Mouse (Mus musculus): ENCODE data around the gene Dnm1. TPM values are rescaled to one million over a fixed set of nuclear protein-coding genes. Genes with fewer than 3 reads are reported as not detected.
"Not testable (repeated sequence)": the region's sequence is repeated elsewhere in the genome, so short reads cannot be mapped to it uniquely, and the experiment has no call there.

The Dnm1 gene
- polyA plus RNA-seq, 1 experiment from 2014 or later, result 19.4 TPM

GRCm38 (mm10) chr2:32305668-32306067 is 47.5 kb downstream of the Dnm1 start:
- peaks cover 4% of the 10 kb centered on the region; the same call in 1 of the 2 replicates for H3K27me3 ChIP-seq
- H3K27ac ChIP-seq, result no peak overlapping the region
- H3K36me3 ChIP-seq (replicated peaks), result peaks cover 83% of the 10 kb centered on the region
- no peak for ATAC-seq (ENCODE audit: low FRiP score)
- H3K9ac ChIP-seq, result no peak overlapping the region
- no peak overlapping the region for H3K4me2 ChIP-seq
- WGBS, result 83% methylated on average over 5 of the region's 5 CpGs
- H3K9me3 ChIP-seq, result no peaks in the 10 kb centered on the region
- no peaks in the 10 kb centered on the region; the same call in 1 of the 2 replicates for H3K4me1 ChIP-seq
- no peak overlapping the region for H3K4me3 ChIP-seq (replicated peaks)

- no peaks in the 10 kb centered on the region for H3K4me1 ChIP-seq
- peaks cover 85% of the 10 kb centered on the region for H3K36me3 ChIP-seq (replicated peaks)
- H3K9me3 ChIP-seq, result no peaks in the 10 kb centered on the region
- no peak overlapping the region for H3K4me3 ChIP-seq (replicated peaks)
- no peak overlapping the region for H3K4me2 ChIP-seq
- peak; percentile 42; the same call in 1 of the 2 replicates for ATAC-seq (ENCODE audit: low FRiP score)
- no peaks in the 10 kb centered on the region for H3K27me3 ChIP-seq
- 0 out of 2 replicates have a peak overlapping the region, but pooled peaks have one; percentile 13 for H3K27ac ChIP-seq
- H3K9ac ChIP-seq, result no peak overlapping the region
- WGBS, result 56% methylated on average over 8 of the region's 8 CpGs
Measured at GRCm38 (mm10) chr2:32304145-32304832, 48.8 kb downstream of the Dnm1 start.

GRCm38 (mm10) chr2:32302952-32303351 is 50.2 kb downstream of the Dnm1 start:
- 91% methylated on average over 10 of the region's 10 CpGs for WGBS
- Histone ChIP-seq H3K4me2 (no peak overlapping the region), H3K27ac (no peak overlapping the region), H3K27me3 (no peaks in the 10 kb centered on the region), H3K4me3 (replicated peaks) (no peak overlapping the region), H3K9me3 (no peaks in the 10 kb centered on the region), H3K36me3 (replicated peaks) (peaks cover 90% of the 10 kb centered on the region), H3K9ac (no peak overlapping the region), H3K4me1 (no peaks in the 10 kb centered on the region)
- no peak for ATAC-seq (ENCODE audit: low FRiP score)

DNA sequence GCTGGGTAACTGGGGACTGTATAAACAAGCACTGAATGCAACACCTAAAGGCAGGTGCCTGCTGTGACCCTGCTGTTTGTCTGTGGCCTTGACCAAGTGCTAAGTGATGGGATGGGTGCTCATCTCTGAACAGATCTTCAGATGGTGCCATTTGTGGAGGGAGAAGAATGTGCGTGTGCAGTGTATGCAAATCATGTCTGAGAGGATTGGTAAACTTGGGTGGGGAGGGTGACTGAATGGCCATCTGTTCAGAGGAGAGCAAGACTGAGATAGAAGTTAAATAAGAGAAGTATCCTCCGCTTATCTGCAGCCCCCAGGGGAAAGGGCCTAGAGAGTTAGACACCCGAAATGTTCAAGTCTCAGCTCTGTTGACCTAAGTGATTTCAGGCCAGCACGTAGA is 53.7 kb downstream of the Dnm1 start:
- Histone ChIP-seq H3K9me3 (no peaks in the 10 kb centered on the region), H3K9ac (no peak overlapping the region), H3K4me1 (no peaks in the 10 kb centered on the region), H3K4me2 (no peak overlapping the region), H3K27ac (no peak overlapping the region), H3K4me3 (replicated peaks) (no peak overlapping the region), H3K36me3 (replicated peaks) (peaks cover 67% of the 10 kb centered on the region), H3K27me3 (no peaks in the 10 kb centered on the region)
- ATAC-seq (ENCODE audit: low FRiP score), result no peak
- 88% methylated on average over 4 of the region's 4 CpGs for WGBS

DNA sequence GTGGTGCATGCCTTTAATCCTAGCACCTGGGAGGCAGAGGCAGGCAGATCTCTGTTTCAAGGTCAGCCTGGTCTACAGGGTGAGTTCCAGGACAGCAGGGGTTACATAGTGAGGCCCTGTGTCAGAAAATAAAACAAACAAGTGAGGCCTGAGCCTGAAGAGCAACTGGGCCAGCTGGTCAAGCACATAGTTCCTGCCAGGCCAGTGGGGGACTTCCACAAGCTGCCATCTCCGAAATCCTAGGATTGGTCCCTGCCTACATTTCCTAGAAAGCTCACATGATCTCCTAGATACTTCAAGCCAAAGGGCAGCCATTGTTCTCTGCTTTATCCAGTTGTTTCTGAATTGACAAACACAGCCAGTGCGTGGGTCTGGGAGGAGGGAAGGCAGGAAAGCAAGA is 57.3 kb downstream of the Dnm1 start:
- not testable (repeated sequence) for H3K4me1 ChIP-seq; H3K4me2 ChIP-seq; H3K9me3 ChIP-seq; H3K9ac ChIP-seq; ATAC-seq (ENCODE audit: low FRiP score); H3K27ac ChIP-seq; H3K27me3 ChIP-seq; H3K4me3 ChIP-seq (replicated peaks)
- H3K36me3 ChIP-seq (replicated peaks), result peaks cover 52% of the 10 kb centered on the region
- whole genome bisulfite sequencing, result 79% methylated on average over 2 of the region's 2 CpGs

GRCm38 (mm10) chr2:32295285-32295684 is 57.9 kb downstream of the Dnm1 start:
- Histone ChIP-seq H3K27ac (no peak overlapping the region), H3K27me3 (no peaks in the 10 kb centered on the region), H3K4me2 (no peak overlapping the region), H3K9me3 (no peaks in the 10 kb centered on the region), H3K4me1 (no peaks in the 10 kb centered on the region), H3K9ac (no peak overlapping the region), H3K36me3 (replicated peaks) (peaks cover 49% of the 10 kb centered on the region), H3K4me3 (replicated peaks) (no peak overlapping the region)
- ATAC-seq (ENCODE audit: low FRiP score), result no peak
- 91% methylated on average over 3 of the region's 3 CpGs for WGBS

GRCm38 (mm10) chr2:32294348-32294747 is 58.8 kb downstream of the Dnm1 start:
- H3K27ac ChIP-seq, result no peak overlapping the region
- peaks cover 40% of the 10 kb centered on the region for H3K36me3 ChIP-seq (replicated peaks)
- H3K4me1 ChIP-seq, result peaks cover 1% of the 10 kb centered on the region
- no peak overlapping the region for H3K4me2 ChIP-seq
- no peak for ATAC-seq (ENCODE audit: low FRiP score)
- H3K9me3 ChIP-seq, result no peaks in the 10 kb centered on the region
- H3K27me3 ChIP-seq, result no peaks in the 10 kb centered on the region
- no peak overlapping the region for H3K9ac ChIP-seq
- H3K4me3 ChIP-seq (replicated peaks), result no peak overlapping the region
- WGBS, result 86% methylated on average over 8 of the region's 8 CpGs

DNA sequence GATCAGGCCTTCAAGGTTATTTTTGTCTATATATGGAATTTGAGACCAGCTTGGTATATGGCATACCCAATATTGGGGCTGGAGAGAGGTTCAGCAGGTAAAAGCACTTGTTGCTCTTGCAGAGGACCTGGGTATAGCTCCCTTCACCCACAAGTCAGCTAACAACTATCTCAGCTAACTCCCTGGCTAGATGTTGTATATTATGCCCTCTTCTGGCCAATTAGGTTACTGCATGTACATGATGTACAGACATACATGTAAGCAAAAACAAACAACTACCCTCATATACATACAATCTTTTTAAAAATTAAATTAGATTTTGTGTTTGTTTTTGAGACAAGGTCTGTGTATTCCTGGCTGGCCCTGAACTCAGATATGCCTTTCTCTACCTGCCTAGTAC is 63.6 kb downstream of the Dnm1 start:
- ATAC-seq (ENCODE audit: low FRiP score), result no peak
- H3K9ac ChIP-seq, result no peak overlapping the region
- H3K4me1 ChIP-seq, result peaks cover 21% of the 10 kb centered on the region
- no peak overlapping the region for H3K27ac ChIP-seq
- H3K36me3 ChIP-seq (replicated peaks), result peaks cover 26% of the 10 kb centered on the region
- no peaks in the 10 kb centered on the region for H3K9me3 ChIP-seq
- no peak overlapping the region for H3K4me3 ChIP-seq (replicated peaks)
- H3K4me2 ChIP-seq, result no peak overlapping the region; the same call in 1 of the 2 replicates
- H3K27me3 ChIP-seq, result no peaks in the 10 kb centered on the region

DNA sequence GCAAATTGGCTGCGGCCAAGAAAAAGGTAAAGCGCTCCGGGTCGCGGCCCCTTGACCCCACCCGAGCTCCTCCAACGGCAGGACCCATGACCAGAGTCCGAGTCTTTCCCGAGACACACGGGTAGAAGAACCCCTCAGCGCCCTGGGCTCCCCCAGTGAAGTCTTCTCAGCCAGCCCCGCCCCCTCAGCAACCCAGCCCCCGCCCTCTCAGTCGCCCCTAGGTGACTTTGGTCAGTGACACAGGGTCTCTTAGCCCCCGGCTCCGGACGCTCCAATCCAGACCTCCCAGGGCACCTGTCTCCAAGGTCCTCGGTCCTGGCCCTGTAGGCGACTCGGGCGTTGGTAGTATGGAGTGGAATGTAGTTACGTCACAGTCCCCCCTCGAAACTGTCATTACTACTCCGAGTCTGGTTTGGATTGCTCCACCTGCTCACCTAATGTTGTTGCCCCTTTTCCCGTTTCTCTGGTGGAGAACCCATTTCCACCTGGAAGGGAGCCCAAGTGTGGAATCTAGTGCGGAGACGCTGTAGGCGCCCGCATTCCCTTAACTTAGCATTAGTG is 64.7 kb downstream of the Dnm1 start:
- Histone ChIP-seq H3K9ac (peak overlapping the region; percentile 89), H3K4me2 (peak overlapping the region; percentile 82), H3K36me3 (replicated peaks) (peaks cover 24% of the 10 kb centered on the region), H3K27me3 (no peaks in the 10 kb centered on the region), H3K27ac (peak overlapping the region; percentile 59), H3K4me3 (replicated peaks) (peak overlapping the region; percentile 89), H3K9me3 (no peaks in the 10 kb centered on the region), H3K4me1 (peaks cover 21% of the 10 kb centered on the region)
- WGBS, result 4% methylated on average over 20 of the region's 29 CpGs
- ATAC-seq (ENCODE audit: low FRiP score), result peak; percentile 64

DNA sequence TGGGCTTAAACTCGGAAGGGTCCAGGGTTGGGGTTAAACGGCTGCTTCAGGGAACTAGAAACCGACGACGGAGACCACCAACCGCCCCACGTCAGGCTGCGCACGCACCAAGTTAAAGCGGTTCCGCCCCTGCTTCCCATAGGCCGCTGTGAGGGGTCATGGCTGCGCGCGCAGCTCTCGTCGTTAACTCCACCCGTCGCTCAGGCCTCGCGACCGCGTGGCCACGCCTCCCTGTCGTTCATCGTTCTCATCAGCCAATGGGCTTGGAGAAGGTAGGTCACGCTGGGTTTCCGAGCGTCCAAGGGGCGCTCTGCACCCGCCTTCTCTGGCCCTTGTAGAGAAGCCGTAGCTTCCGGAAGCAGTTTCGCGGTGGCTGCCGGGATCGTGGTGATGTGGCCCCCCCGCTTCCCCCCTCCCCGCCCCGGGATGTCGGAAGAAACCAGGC is 65.2 kb downstream of the Dnm1 start, which contains the start of gene Swi5:
Gene Swi5 (minus strand): TSS at position 153 of the 445 bp plus-strand sequence.
- Histone ChIP-seq H3K4me1 (peaks cover 21% of the 10 kb centered on the region), H3K27me3 (no peaks in the 10 kb centered on the region), H3K9ac (peak within 1 kb of the TSS; percentile 90), H3K9me3 (no peaks in the 10 kb centered on the region), H3K4me2 (peak within 1 kb of the TSS; percentile 91), H3K36me3 (replicated peaks) (peaks cover 26% of the 10 kb centered on the region), H3K27ac (peak within 1 kb of the TSS; percentile 75), H3K4me3 (replicated peaks) (peak within 1 kb of the TSS; percentile 89)
- peak; percentile 99 for ATAC-seq (ENCODE audit: low FRiP score)
- WGBS, result under 1% methylated on average over 41 of the region's 41 CpGs

- no peaks in the 10 kb centered on the region for H3K9me3 ChIP-seq
- H3K9ac ChIP-seq, result peak within 1 kb of the TSS; percentile 90
- WGBS, result under 1% methylated on average over 22 of the region's 23 CpGs
- H3K36me3 ChIP-seq (replicated peaks), result peaks cover 31% of the 10 kb centered on the region
- H3K27ac ChIP-seq, result peak within 1 kb of the TSS; percentile 75
- peak within 1 kb of the TSS; percentile 89 for H3K4me3 ChIP-seq (replicated peaks)
- no peak; the same call in 1 of the 2 replicates for ATAC-seq (ENCODE audit: low FRiP score)
- peak within 1 kb of the TSS; percentile 91 for H3K4me2 ChIP-seq
- H3K27me3 ChIP-seq, result no peaks in the 10 kb centered on the region
- peaks cover 21% of the 10 kb centered on the region for H3K4me1 ChIP-seq
Measured at GRCm38 (mm10) chr2:32287334-32287840, 65.8 kb downstream of the Dnm1 start, which contains the start of gene Golga2. Golga2 (plus strand) TSS chr2:32287384.

- Histone ChIP-seq H3K9me3 (no peaks in the 10 kb centered on the region), H3K9ac (no peak overlapping the region), H3K27me3 (no peaks in the 10 kb centered on the region), H3K4me3 (replicated peaks) (no peak overlapping the region), H3K36me3 (replicated peaks) (peaks cover 56% of the 10 kb centered on the region), H3K4me2 (no peak overlapping the region), H3K4me1 (peaks cover 16% of the 10 kb centered on the region), H3K27ac (no peak overlapping the region)
- WGBS, result 96% methylated on average over 3 of the region's 3 CpGs
- no peak for ATAC-seq (ENCODE audit: low FRiP score)
Measured at GRCm38 (mm10) chr2:32283986-32284385, 69.2 kb downstream of the Dnm1 start.
